7 mouse cellular contexts compared by ENCODE assay signal in genomic region chr7:102506848-102507247, GRCm38 (mm10). TPM values are rescaled to one million over a fixed set of nuclear protein-coding genes. Genes with fewer than 3 reads are reported as not detected.
DNase-seq lines count a peak whose midpoint lies in the region; ATAC-seq lines count a peak whose summit lies in the region.

No protein-coding gene starts in this region.

- H3K27me3 ChIP-seq in midbrain, embryonic 13.5 days, result peaks cover 2% of the 10 kb centered on the region; the same call in 1 of the 2 replicates

- intact Hi-C loops in gastrocnemius, postnatal 14 days (cut with DNase I; ENCODE audit: low total_unique reads), result no loop called here
- intact Hi-C loops in left cerebral cortex, postnatal 36 days (cut with DNase I), result no loop called here

- no peak overlapping the region for H3K4me2 ChIP-seq in midbrain, embryonic 13.5 days (replicated peaks)

- no peaks in the 10 kb centered on the region for H3K36me3 ChIP-seq in midbrain, embryonic 13.5 days

- no peak overlapping the region for H3K27ac ChIP-seq in midbrain, embryonic 13.5 days

- H3K4me1 ChIP-seq in midbrain, embryonic 13.5 days (replicated peaks), result no peaks in the 10 kb centered on the region

- no peaks in the 10 kb centered on the region for H3K9me3 ChIP-seq in midbrain, embryonic 13.5 days

- no peak overlapping the region for H3K4me3 ChIP-seq in midbrain, embryonic 13.5 days (replicated peaks)

- no peak overlapping the region for H3K9ac ChIP-seq in midbrain, embryonic 13.5 days (replicated peaks)

- 44% methylated on average over 3 of the region's 3 CpGs for WGBS in midbrain, embryonic 13.5 days

- peak; percentile 90 for ATAC-seq in midbrain, embryonic 13.5 days

- DNase-seq in adrenal gland, adult 18-20 months (ENCODE audit: low spot score in 2 of 2), result peak; percentile 67 to 68
- peak; percentile 86 for DNase-seq in embryo, embryonic 10 days (ENCODE audit: low spot score)
- peak; percentile 58 for DNase-seq in gastrocnemius, postnatal 14 days
- DNase-seq in kidney, adult 11 months, result peak; percentile 51
- peak; percentile 68 to 74 for DNase-seq in left cerebral cortex, postnatal 36 days (ENCODE audit: low spot score in 2 of 2)
- DNase-seq in spleen, adult 12 weeks (ENCODE audit: low spot score), result peak; percentile 22

RNA-seq across cellular contexts. Expression of gene Olfr545, which starts 7.5 kb away (rescaled TPM):
- total RNA-seq in adrenal gland, adult 18-20 months (2021), result not detected
- total RNA-seq in gastrocnemius, postnatal 14 days (2021), result not detected
- total RNA-seq in left cerebral cortex, postnatal 36 days (2021), result not detected
- polyA plus RNA-seq in midbrain, embryonic 13.5 days (2015; fragmentation: Nextera tagmentation; extraction: Ambion mirVana), result 0.30 and 0.41 TPM in 2 replicates

RNA-seq across cellular contexts. Expression of gene Olfr544, which starts 18.7 kb away (rescaled TPM):
- not detected for total RNA-seq in adrenal gland, adult 18-20 months (2021)
- total RNA-seq in gastrocnemius, postnatal 14 days (2021), result not detected
- not detected for total RNA-seq in left cerebral cortex, postnatal 36 days (2021)
- polyA plus RNA-seq in midbrain, embryonic 13.5 days (2015; fragmentation: Nextera tagmentation; extraction: Ambion mirVana), result 0.16 and 0.19 TPM in 2 replicates

RNA-seq across cellular contexts. Expression of gene Olfr543, which starts 25.4 kb away (rescaled TPM):
- not detected for total RNA-seq in adrenal gland, adult 18-20 months (2021)
- total RNA-seq in gastrocnemius, postnatal 14 days (2021), result not detected
- total RNA-seq in left cerebral cortex, postnatal 36 days (2021), result not detected
- 0.55 and 0.59 TPM in 2 replicates for polyA plus RNA-seq in midbrain, embryonic 13.5 days (2015; fragmentation: Nextera tagmentation; extraction: Ambion mirVana)

RNA-seq across cellular contexts. Expression of gene Olfr547, which starts 27.7 kb away (rescaled TPM):
- total RNA-seq in adrenal gland, adult 18-20 months (2021), result not detected
- not detected for total RNA-seq in gastrocnemius, postnatal 14 days (2021)
- total RNA-seq in left cerebral cortex, postnatal 36 days (2021), result not detected
- not detected in 2 replicates for polyA plus RNA-seq in midbrain, embryonic 13.5 days (2015; fragmentation: Nextera tagmentation; extraction: Ambion mirVana)

RNA-seq across cellular contexts. Expression of gene Olfr548-ps1, which starts 33.8 kb away (rescaled TPM):
- total RNA-seq in adrenal gland, adult 18-20 months (2021), result not detected
- total RNA-seq in gastrocnemius, postnatal 14 days (2021), result not detected
- total RNA-seq in left cerebral cortex, postnatal 36 days (2021), result not detected
- not detected in 2 replicates for polyA plus RNA-seq in midbrain, embryonic 13.5 days (2015; fragmentation: Nextera tagmentation; extraction: Ambion mirVana)

Comparison
In these comparisons a context has a peak if more than half of its experiments do, and no peak if none do; other contexts are left out.
1. DNase-seq: peak in every context shown above with its lines; median percentile 86 in embryo, embryonic 10 days; 71 in left cerebral cortex, postnatal 36 days; 68 in adrenal gland, adult 18-20 months; 58 in gastrocnemius, postnatal 14 days; 51 in kidney, adult 11 months; 22 in spleen, adult 12 weeks.